Mouse (Mus musculus): ENCODE data around the gene Etv6. TPM values are rescaled to one million over a fixed set of nuclear protein-coding genes. Genes with fewer than 3 reads are reported as not detected.
A peak's percentile ranks its signal among the peaks of the same experiment; 100 is the strongest.

The Etv6 gene
- polyA plus RNA-seq, 1 experiment from 2014 or later, result 16.0 TPM

DNA sequence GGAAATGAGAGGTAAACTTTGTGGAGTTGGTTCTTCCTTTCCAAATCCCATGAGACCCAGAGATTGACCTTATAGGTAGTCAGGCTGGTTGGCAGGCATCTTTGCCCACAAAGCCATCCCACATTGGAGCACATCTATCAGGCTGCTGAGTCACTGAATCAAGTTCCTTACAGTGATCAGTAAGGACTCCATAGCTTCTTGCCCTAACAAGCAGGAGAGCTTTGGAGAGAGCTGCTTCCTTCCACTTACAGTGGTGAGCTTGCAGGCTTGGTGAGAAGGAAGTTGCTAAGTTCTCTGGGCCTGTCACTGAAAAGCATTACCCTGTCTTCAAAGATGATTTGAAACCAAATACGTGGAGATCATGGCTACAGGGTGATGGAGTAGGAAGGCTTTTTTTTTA is 66.9 kb downstream of the Etv6 start:
- Histone ChIP-seq H3K4me2 (no peak overlapping the region), H3K27ac (ENCODE audit: low read depth, low read length) (no peak overlapping the region), H3K4me1 (ENCODE audit: control insufficient read depth, insufficient read depth, low read length) (peaks cover 43% of the 10 kb centered on the region), H3K27me3 (ENCODE audit: control insufficient read depth, insufficient read depth, low read length) (no peaks in the 10 kb centered on the region), H3K9me3 (replicated peaks; ENCODE audit: control insufficient read depth, low read length) (no peaks in the 10 kb centered on the region), H3K36me3 (ENCODE audit: control insufficient read depth, insufficient read depth, low read length) (no peaks in the 10 kb centered on the region), H3K4me3 (ENCODE audit: low read depth, low read length) (no peak overlapping the region), H3K9ac (ENCODE audit: low read depth, low read length) (no peak overlapping the region)
- ATAC-seq (replicated peaks; ENCODE audit: insufficient number of reproducible peaks, low FRiP score, low TSS enrichment), result no peak
- WGBS (ENCODE audit: insufficient replicate concordance), result 81% methylated on average over 1 of the region's 1 CpGs

DNA sequence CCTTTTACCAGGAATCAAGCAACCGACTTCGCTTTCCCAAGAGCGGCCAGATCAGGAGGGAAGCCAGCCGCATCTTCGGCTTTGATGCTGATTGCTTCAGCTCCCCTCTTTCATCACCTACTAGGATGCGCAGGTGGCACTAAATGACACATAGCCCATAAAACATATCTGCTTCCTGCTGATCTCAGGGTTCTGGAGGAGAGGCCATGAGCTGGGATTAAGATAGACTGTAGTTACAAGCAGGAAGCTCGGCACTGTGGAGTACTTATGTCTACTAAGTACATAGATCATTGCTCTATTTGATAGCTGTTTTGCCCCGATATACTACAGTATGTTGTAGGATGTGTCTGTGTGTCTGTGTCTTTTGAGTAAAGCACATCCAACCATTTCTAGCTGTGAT is 68.0 kb downstream of the Etv6 start:
- H3K36me3 ChIP-seq (ENCODE audit: control insufficient read depth, insufficient read depth, low read length), result no peaks in the 10 kb centered on the region
- WGBS (ENCODE audit: insufficient replicate concordance), result 83% methylated on average over 8 of the region's 8 CpGs
- H3K27me3 ChIP-seq (ENCODE audit: control insufficient read depth, insufficient read depth, low read length), result no peaks in the 10 kb centered on the region
- H3K4me2 ChIP-seq, result no peak overlapping the region
- H3K4me3 ChIP-seq (ENCODE audit: low read depth, low read length), result no peak overlapping the region
- H3K9ac ChIP-seq (ENCODE audit: low read depth, low read length), result no peak overlapping the region
- no peak for ATAC-seq (replicated peaks; ENCODE audit: insufficient number of reproducible peaks, low FRiP score, low TSS enrichment)
- no peaks in the 10 kb centered on the region for H3K9me3 ChIP-seq (replicated peaks; ENCODE audit: control insufficient read depth, low read length)
- H3K27ac ChIP-seq (ENCODE audit: low read depth, low read length), result no peak overlapping the region
- peaks cover 48% of the 10 kb centered on the region for H3K4me1 ChIP-seq (ENCODE audit: control insufficient read depth, insufficient read depth, low read length)

DNA sequence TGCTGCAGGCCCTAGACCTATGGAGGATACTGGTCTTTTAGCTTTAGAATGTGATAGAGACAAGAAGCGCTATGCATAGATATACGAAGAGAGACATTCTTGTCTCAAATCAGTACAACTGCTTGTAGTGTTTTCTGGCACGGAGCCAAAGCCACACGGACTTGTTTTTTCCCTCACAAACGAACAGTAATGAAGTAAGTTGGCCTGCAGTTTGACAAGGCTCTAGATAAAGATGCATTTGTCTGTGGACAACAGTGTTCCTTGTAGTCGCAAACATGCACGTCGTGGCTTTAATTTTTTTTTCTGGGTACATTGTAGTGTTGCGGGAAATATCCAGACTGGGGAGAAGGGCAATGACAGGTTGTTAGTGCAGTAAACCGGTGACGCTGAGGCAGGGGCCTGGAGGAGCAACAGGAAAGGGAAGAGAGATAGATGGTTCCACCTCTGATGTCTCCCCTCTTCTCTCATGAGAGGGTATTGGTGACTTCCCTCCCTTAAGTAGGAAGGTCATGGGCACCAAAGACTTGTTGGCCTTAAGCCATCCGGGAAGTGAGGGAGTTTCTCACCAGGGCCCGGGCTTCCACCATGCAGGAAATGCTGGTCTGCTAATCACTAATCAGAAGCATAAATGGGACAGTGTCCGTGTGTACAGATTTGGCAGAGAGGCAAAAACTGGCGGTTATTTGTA is 70.2 kb downstream of the Etv6 start:
- peak overlapping the region; percentile 50 for H3K27ac ChIP-seq (ENCODE audit: low read depth, low read length)
- 33% methylated on average over 15 of the region's 15 CpGs for WGBS (ENCODE audit: insufficient replicate concordance)
- H3K4me1 ChIP-seq (ENCODE audit: control insufficient read depth, insufficient read depth, low read length), result peaks cover 48% of the 10 kb centered on the region
- peak overlapping the region; percentile 34 for H3K4me2 ChIP-seq
- 0 out of 2 replicates have a peak, but pooled peaks cover 3% of the 10 kb centered on the region for H3K36me3 ChIP-seq (ENCODE audit: control insufficient read depth, insufficient read depth, low read length)
- 0 out of 2 replicates have a peak, but pooled peaks have one; percentile 47 for ATAC-seq (replicated peaks; ENCODE audit: insufficient number of reproducible peaks, low FRiP score, low TSS enrichment)
- no peaks in the 10 kb centered on the region for H3K27me3 ChIP-seq (ENCODE audit: control insufficient read depth, insufficient read depth, low read length)
- H3K4me3 ChIP-seq (ENCODE audit: low read depth, low read length), result no peak overlapping the region
- no peaks in the 10 kb centered on the region for H3K9me3 ChIP-seq (replicated peaks; ENCODE audit: control insufficient read depth, low read length)
- peak overlapping the region; percentile 22; the same call in 1 of the 2 replicates for H3K9ac ChIP-seq (ENCODE audit: low read depth, low read length)

DNA sequence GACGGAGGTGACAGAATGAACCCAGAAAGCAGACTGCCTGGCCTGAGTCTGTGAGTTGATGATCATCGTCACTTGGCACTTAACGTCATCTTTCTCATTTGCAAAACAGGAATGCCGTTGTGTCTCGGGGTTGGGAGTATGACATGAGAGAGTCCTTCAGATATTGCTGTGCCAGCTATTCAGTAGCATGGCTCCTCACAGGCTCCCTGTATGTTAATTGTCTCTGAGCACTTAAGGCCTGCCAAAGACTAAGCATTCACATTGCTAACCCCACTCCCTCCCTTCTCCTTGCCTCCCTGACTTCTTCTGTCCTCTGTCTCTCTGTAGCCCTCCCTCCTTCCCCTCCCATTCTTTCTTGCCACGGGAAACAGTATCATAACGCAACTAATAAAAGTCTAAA is 72.2 kb downstream of the Etv6 start:
- Histone ChIP-seq H3K4me3 (ENCODE audit: low read depth, low read length) (no peak overlapping the region), H3K4me1 (ENCODE audit: control insufficient read depth, insufficient read depth, low read length) (peaks cover 51% of the 10 kb centered on the region), H3K4me2 (no peak overlapping the region), H3K27me3 (ENCODE audit: control insufficient read depth, insufficient read depth, low read length) (no peaks in the 10 kb centered on the region), H3K36me3 (ENCODE audit: control insufficient read depth, insufficient read depth, low read length) (0 out of 2 replicates have a peak, but pooled peaks cover 3% of the 10 kb centered on the region), H3K9ac (ENCODE audit: low read depth, low read length) (no peak overlapping the region), H3K9me3 (replicated peaks; ENCODE audit: control insufficient read depth, low read length) (no peaks in the 10 kb centered on the region), H3K27ac (ENCODE audit: low read depth, low read length) (peak overlapping the region; percentile 59)
- 58% methylated on average over 7 of the region's 7 CpGs for WGBS (ENCODE audit: insufficient replicate concordance)
- ATAC-seq (replicated peaks; ENCODE audit: insufficient number of reproducible peaks, low FRiP score, low TSS enrichment), result no peak

DNA sequence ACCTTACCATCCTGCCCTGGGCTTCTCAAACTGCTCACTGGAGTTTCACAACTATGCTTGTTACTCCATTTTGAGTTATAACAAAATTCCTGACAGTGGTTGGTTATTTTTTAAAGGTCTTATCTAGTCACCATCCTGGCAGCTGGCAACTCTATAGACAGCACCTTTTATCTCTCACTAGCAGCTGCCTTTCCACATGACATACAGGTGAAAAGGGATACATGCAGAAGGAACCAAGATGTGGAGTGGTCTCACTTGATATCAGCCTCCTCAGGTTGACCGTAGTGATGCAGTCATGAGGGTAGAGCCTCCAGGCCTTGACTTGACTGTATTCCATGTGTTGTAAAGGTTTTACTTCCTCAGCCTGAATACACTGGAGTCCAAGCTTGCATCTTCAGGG is 74.2 kb downstream of the Etv6 start:
- Histone ChIP-seq H3K4me1 (ENCODE audit: control insufficient read depth, insufficient read depth, low read length) (peaks cover 44% of the 10 kb centered on the region), H3K9me3 (replicated peaks; ENCODE audit: control insufficient read depth, low read length) (no peaks in the 10 kb centered on the region)

DNA sequence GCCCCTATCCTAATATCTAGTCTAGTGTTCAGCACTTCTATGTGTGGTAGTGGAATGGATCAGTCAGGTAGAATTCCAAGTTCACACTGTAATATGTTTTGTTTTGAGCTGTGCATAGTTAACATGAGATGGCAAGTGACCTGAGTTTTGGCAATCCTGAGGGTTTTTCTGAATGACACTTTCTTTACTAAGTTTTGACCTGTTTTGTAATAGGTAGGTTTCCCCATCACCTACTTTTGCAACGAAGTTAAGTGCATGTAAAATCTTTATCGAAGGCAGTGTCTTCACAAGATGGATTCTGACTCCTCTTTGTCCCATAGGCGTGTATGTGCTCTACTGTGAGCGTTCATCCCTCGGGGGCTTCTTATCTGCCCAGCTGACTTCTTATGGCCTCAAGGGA is 74.7 kb downstream of the Etv6 start:
- no peak for ATAC-seq (replicated peaks; ENCODE audit: insufficient number of reproducible peaks, low FRiP score, low TSS enrichment)
- Histone ChIP-seq H3K27ac (ENCODE audit: low read depth, low read length) (no peak overlapping the region), H3K4me3 (ENCODE audit: low read depth, low read length) (no peak overlapping the region), H3K4me2 (no peak overlapping the region), H3K4me1 (ENCODE audit: control insufficient read depth, insufficient read depth, low read length) (peaks cover 39% of the 10 kb centered on the region), H3K36me3 (ENCODE audit: control insufficient read depth, insufficient read depth, low read length) (0 out of 2 replicates have a peak, but pooled peaks cover 3% of the 10 kb centered on the region), H3K27me3 (ENCODE audit: control insufficient read depth, insufficient read depth, low read length) (no peaks in the 10 kb centered on the region), H3K9ac (ENCODE audit: low read depth, low read length) (no peak overlapping the region), H3K9me3 (replicated peaks; ENCODE audit: control insufficient read depth, low read length) (no peaks in the 10 kb centered on the region)
- WGBS (ENCODE audit: insufficient replicate concordance), result 85% methylated on average over 5 of the region's 5 CpGs

More for the DNA sequence above, 74.2 kb downstream of the Etv6 start:
- Histone ChIP-seq H3K27ac (ENCODE audit: low read depth, low read length) (no peak overlapping the region), H3K36me3 (ENCODE audit: control insufficient read depth, insufficient read depth, low read length) (0 out of 2 replicates have a peak, but pooled peaks cover 3% of the 10 kb centered on the region), H3K4me3 (ENCODE audit: low read depth, low read length) (no peak overlapping the region), H3K4me2 (no peak overlapping the region), H3K9ac (ENCODE audit: low read depth, low read length) (no peak overlapping the region), H3K27me3 (ENCODE audit: control insufficient read depth, insufficient read depth, low read length) (no peaks in the 10 kb centered on the region)
- WGBS (ENCODE audit: insufficient replicate concordance), result 78% methylated on average over 1 of the region's 1 CpGs
- ATAC-seq (replicated peaks; ENCODE audit: insufficient number of reproducible peaks, low FRiP score, low TSS enrichment), result no peak

DNA sequence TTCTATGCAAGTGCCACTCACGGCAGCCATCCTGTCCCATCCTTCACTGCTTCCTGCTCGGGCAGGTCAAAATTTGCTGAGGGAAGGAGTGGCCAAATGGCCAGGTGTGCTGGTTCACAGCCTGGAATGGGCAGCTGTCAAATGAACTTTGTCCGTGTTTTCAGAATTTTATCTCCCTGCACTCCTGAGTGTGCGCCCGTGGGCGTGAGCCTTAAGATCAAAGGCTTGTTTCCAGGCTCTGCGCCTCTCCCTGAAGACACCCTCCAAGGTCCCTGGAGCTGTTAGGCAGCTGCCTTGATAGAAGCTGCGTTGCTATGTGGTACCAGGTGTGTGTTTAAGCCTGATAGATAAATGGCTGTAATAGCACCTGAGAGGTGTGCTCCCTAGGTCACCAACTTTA is 76.1 kb downstream of the Etv6 start:
- 0 out of 2 replicates have a peak, but pooled peaks cover 3% of the 10 kb centered on the region for H3K36me3 ChIP-seq (ENCODE audit: control insufficient read depth, insufficient read depth, low read length)
- no peak for ATAC-seq (replicated peaks; ENCODE audit: insufficient number of reproducible peaks, low FRiP score, low TSS enrichment)
- no peak overlapping the region for H3K4me2 ChIP-seq
- no peak overlapping the region for H3K9ac ChIP-seq (ENCODE audit: low read depth, low read length)
- H3K27me3 ChIP-seq (ENCODE audit: control insufficient read depth, insufficient read depth, low read length), result no peaks in the 10 kb centered on the region
- H3K4me3 ChIP-seq (ENCODE audit: low read depth, low read length), result no peak overlapping the region
- no peaks in the 10 kb centered on the region for H3K9me3 ChIP-seq (replicated peaks; ENCODE audit: control insufficient read depth, low read length)
- no peak overlapping the region for H3K27ac ChIP-seq (ENCODE audit: low read depth, low read length)
- 65% methylated on average over 8 of the region's 8 CpGs for WGBS (ENCODE audit: insufficient replicate concordance)
- peaks cover 26% of the 10 kb centered on the region for H3K4me1 ChIP-seq (ENCODE audit: control insufficient read depth, insufficient read depth, low read length)

DNA sequence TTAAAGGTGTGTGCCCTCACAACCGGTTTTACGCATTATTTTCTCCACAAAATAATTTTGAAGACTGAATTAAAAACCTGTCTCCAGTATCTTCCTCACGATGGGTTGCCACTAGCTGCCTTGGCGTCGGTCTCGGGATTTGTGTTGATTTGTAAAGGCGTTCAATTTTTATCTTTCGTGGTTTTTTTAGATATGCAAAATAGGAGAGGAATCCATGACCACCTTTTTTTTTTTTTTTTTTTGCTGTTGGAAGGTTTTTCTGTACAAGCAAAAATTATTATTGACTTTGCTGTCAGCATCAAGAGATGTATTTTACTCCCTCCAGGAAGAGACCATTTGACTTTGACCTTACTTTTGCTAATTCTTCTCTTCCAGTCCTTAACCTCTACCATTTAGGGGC is 77.3 kb downstream of the Etv6 start:
- H3K27ac ChIP-seq (ENCODE audit: low read depth, low read length), result no peak overlapping the region
- H3K27me3 ChIP-seq (ENCODE audit: control insufficient read depth, insufficient read depth, low read length), result no peaks in the 10 kb centered on the region
- H3K4me2 ChIP-seq, result no peak overlapping the region
- H3K9me3 ChIP-seq (replicated peaks; ENCODE audit: control insufficient read depth, low read length), result no peaks in the 10 kb centered on the region
- no peak overlapping the region for H3K4me3 ChIP-seq (ENCODE audit: low read depth, low read length)
- ATAC-seq (replicated peaks; ENCODE audit: insufficient number of reproducible peaks, low FRiP score, low TSS enrichment), result no peak
- WGBS (ENCODE audit: insufficient replicate concordance), result 83% methylated on average over 8 of the region's 8 CpGs
- H3K36me3 ChIP-seq (ENCODE audit: control insufficient read depth, insufficient read depth, low read length), result 0 out of 2 replicates have a peak, but pooled peaks cover 3% of the 10 kb centered on the region
- no peak overlapping the region for H3K9ac ChIP-seq (ENCODE audit: low read depth, low read length)
- peaks cover 26% of the 10 kb centered on the region for H3K4me1 ChIP-seq (ENCODE audit: control insufficient read depth, insufficient read depth, low read length)

DNA sequence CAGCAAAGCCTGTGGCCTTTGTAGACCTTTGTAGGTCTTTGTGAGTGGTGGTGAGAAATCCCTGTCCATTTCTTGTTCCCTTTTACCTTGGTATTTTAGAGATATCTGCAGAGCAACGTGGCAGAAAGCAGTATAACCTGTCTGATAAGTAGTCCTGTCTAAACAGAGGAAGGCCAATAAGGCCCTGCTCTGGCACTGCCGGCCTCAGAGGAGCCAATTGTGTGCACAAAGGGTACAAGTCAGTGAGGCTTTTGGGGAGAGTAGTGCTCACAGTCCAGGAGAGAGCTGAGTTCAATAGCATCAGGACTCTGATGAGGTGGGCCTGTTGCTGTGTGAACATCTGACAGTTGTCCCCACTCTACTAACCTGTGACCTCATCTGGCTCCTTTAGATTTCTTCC is 77.7 kb downstream of the Etv6 start:
- Histone ChIP-seq H3K9ac (ENCODE audit: low read depth, low read length) (no peak overlapping the region), H3K4me1 (ENCODE audit: control insufficient read depth, insufficient read depth, low read length) (peaks cover 24% of the 10 kb centered on the region), H3K4me2 (no peak overlapping the region), H3K27me3 (ENCODE audit: control insufficient read depth, insufficient read depth, low read length) (no peaks in the 10 kb centered on the region), H3K9me3 (replicated peaks; ENCODE audit: control insufficient read depth, low read length) (no peaks in the 10 kb centered on the region), H3K36me3 (ENCODE audit: control insufficient read depth, insufficient read depth, low read length) (0 out of 2 replicates have a peak, but pooled peaks cover 3% of the 10 kb centered on the region), H3K4me3 (ENCODE audit: low read depth, low read length) (no peak overlapping the region), H3K27ac (ENCODE audit: low read depth, low read length) (no peak overlapping the region)
- no peak for ATAC-seq (replicated peaks; ENCODE audit: insufficient number of reproducible peaks, low FRiP score, low TSS enrichment)
- 50% methylated on average over 2 of the region's 2 CpGs for WGBS (ENCODE audit: insufficient replicate concordance)

Measured in heart, embryonic 11.5 days (tissue).